Mouse (Mus musculus) left cerebral cortex, postnatal 25 days (tissue): ENCODE measurements around the gene Vmn2r52. TPM values are rescaled to one million over a fixed set of nuclear protein-coding genes. Genes with fewer than 3 reads are reported as not detected.
"Not testable (repeated sequence)": the region's sequence is repeated elsewhere in the genome, so short reads cannot be mapped to it uniquely, and the experiment has no call there.

Source experiments
- DNase-seq, 2 experiments: peaks; one replicate each; pipeline ENCODE4 v3.0.0; 2022; ENCODE audit warnings: low spot score in 2 of 2, mixed read lengths in 1 of 2
- intact Hi-C: fragments of 180-260 bp; cut with DNase I; formaldehyde crosslinking; loops from one replicate; pipeline ENCODE4 v1.15.1; 2025
- total RNA-seq, 2 experiments: library from RNA; stranded (reverse); gene quantifications; 2 replicates each; pipeline ENCODE4 v1.2.3; 2021

Vmn2r52 gene
- total RNA-seq, result not detected

GRCm38 (mm10) chr7:10176473-10176872 lies at the start of gene Vmn2r52:
Vmn2r52 (minus strand) TSS chr7:10176573.
- intact Hi-C loops, result no loop called here
- no peak for DNase-seq

GRCm38 (mm10) chr7:10105641-10106040 lies 70.7 kb downstream of the Vmn2r52 start, which contains the start of gene Vmn2r51:
Vmn2r51 (minus strand) TSS chr7:10105741.
- intact Hi-C loops, DNase-seq: not testable (repeated sequence)

Other genes with a start within 250 kb of the Vmn2r52 start
- not detected for gene Vmn2r48, start 223.0 kb downstream of the Vmn2r52 start, total RNA-seq
- gene Vmn2r49, start 184.3 kb downstream of the Vmn2r52 start, total RNA-seq, result not detected
- gene Vmn2r50, start 123.3 kb downstream of the Vmn2r52 start, total RNA-seq, result not detected
- gene Vmn2r51, start 70.8 kb downstream of the Vmn2r52 start, total RNA-seq, result not detected
- not detected for gene Vmn1r66, start 101.4 kb upstream of the Vmn2r52 start, total RNA-seq